Mouse (Mus musculus): ENCODE data around the gene Zfp772. TPM values are rescaled to one million over a fixed set of nuclear protein-coding genes. Genes with fewer than 3 reads are reported as not detected.

The Zfp772 gene
- 6.1 and 6.8 TPM in 2 replicates for polyA plus RNA-seq (2015; fragmentation: Nextera tagmentation; extraction: Ambion mirVana)

GRCm38 (mm10) chr7:7209313-7210151 is at the start of gene Zfp772:
Gene Zfp772 (minus strand): TSS chr7:7209998.

GRCm38 (mm10) chr7:7247228-7247627 is 37.4 kb upstream of the Zfp772 start, which contains the start of gene Vmn2r29:
Gene Vmn2r29 (minus strand): TSS chr7:7247328.

GRCm38 (mm10) chr7:7171227-7172147 is 38.3 kb downstream of the Zfp772 start, which contains the start of gene Zfp418:
Gene Zfp418 (plus strand): TSS chr7:7171330.

Other genes starting within 250 kb of the Zfp772 start
- gene Aurkc, start 214.7 kb downstream of the Zfp772 start, polyA plus RNA-seq (2015; fragmentation: Nextera tagmentation; extraction: Ambion mirVana), result not detected in 2 replicates
- 12.5 and 13.6 TPM in 2 replicates for gene Zfp954, start 88.5 kb downstream of the Zfp772 start, polyA plus RNA-seq (2015; fragmentation: Nextera tagmentation; extraction: Ambion mirVana)
- gene Zfp773, start 73.2 kb downstream of the Zfp772 start, polyA plus RNA-seq (2015; fragmentation: Nextera tagmentation; extraction: Ambion mirVana), result 4.6 and 5.1 TPM in 2 replicates
- gene Zfp418, start 38.7 kb downstream of the Zfp772 start, polyA plus RNA-seq (2015; fragmentation: Nextera tagmentation; extraction: Ambion mirVana), result 1.9 and 2.1 TPM in 2 replicates
- 1.2 and 3.1 TPM in 2 replicates for gene Vmn2r29, start 37.3 kb upstream of the Zfp772 start, polyA plus RNA-seq (2015; fragmentation: Nextera tagmentation; extraction: Ambion mirVana)
- 7.6 and 10.9 TPM in 2 replicates for gene Gm45844, start 68.3 kb upstream of the Zfp772 start, polyA plus RNA-seq (2015; fragmentation: Nextera tagmentation; extraction: Ambion mirVana)
- gene Clcn4, start 90.9 kb upstream of the Zfp772 start, polyA plus RNA-seq (2015; fragmentation: Nextera tagmentation; extraction: Ambion mirVana), result 158 and 176 TPM in 2 replicates
- gene Vmn2r30, start 127.6 kb upstream of the Zfp772 start, polyA plus RNA-seq (2015; fragmentation: Nextera tagmentation; extraction: Ambion mirVana), result not detected in 2 replicates
- gene Gm45783, start 164.6 kb upstream of the Zfp772 start, polyA plus RNA-seq (2015; fragmentation: Nextera tagmentation; extraction: Ambion mirVana), result not detected in 2 replicates
- not detected in 2 replicates for gene Vmn2r31, start 189.7 kb upstream of the Zfp772 start, polyA plus RNA-seq (2015; fragmentation: Nextera tagmentation; extraction: Ambion mirVana)

Data from neural tube, postnatal 0 days (tissue).